Mouse (Mus musculus) bone marrow macrophage, adult 2 months (primary cell): ENCODE measurements around the gene Clic4.

ENCODE experiments used
- CTCF ChIP-seq: IDR thresholded peaks from 2 replicates; pipeline ENCODE4 v1.5.1; 2012; ENCODE audit warnings: low read depth, mild to moderate bottlenecking, low read length, moderate library complexity
- POLR2A ChIP-seq: IDR thresholded peaks from 2 replicates; pipeline ENCODE4 v1.6.1; 2012; ENCODE audit warnings: mild to moderate bottlenecking, low read depth, low read length, borderline replicate concordance

DNA sequence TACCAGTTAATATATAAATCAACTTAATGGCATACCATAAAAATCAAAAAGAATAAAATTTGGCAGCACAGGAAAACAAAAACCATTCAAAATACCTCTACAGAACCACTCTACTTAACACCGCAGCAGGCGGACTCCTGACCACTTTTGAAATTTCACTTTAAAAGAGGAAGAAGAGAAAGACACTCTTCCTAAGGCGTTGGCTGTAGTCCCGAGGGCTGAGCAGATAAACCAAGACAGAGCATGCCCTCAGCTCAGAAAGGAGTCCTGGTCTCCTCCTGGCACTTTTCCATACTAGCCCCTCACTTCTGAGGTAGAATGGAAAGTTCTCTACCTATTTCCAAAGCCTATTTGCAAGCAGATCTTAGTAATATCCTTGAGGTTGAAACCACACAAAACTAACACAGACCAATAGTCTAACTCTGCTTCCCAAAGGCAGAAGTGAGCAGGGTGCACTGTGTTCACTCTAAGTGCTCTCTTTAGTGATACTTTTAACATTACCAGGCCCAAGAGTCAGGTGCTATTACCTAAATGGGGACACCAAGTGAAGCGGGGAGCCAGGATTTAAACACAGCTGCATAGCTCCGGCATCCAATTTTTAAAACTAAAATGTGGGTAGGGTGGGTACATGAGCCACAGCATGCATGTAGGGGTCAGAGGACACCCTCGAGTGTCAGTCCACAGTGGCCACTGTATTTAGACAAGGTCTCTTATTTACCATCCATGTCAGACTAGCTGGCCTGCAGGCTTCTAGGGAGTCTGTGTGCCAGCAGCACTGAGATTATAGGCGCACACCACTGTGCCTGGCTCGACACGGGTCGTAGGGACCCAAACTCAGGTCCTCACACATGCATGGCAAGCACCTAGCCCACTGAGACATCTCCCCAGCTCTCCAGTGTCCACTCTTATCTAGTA lies 15.8 kb downstream of the Clic4 start:
- no peak for TF ChIP-seq CTCF
- no peak for TF ChIP-seq POLR2A
